Mouse (Mus musculus) C2C12 (cell line): ENCODE data around the gene Abr.

ENCODE experiments used
- FOSL1 ChIP-seq: IDR thresholded peaks from one replicate; pipeline ENCODE4 v1.8.0; 2011; ENCODE audit warnings: mild to moderate bottlenecking, low read length; ENCODE audit not compliant: poor library complexity, insufficient read depth, severe bottlenecking
- USF1 ChIP-seq: IDR thresholded peaks from one replicate; pipeline ENCODE4 v1.6.1; 2011; ENCODE audit warnings: low read depth, mild to moderate bottlenecking, control low read depth, moderate library complexity

DNA sequence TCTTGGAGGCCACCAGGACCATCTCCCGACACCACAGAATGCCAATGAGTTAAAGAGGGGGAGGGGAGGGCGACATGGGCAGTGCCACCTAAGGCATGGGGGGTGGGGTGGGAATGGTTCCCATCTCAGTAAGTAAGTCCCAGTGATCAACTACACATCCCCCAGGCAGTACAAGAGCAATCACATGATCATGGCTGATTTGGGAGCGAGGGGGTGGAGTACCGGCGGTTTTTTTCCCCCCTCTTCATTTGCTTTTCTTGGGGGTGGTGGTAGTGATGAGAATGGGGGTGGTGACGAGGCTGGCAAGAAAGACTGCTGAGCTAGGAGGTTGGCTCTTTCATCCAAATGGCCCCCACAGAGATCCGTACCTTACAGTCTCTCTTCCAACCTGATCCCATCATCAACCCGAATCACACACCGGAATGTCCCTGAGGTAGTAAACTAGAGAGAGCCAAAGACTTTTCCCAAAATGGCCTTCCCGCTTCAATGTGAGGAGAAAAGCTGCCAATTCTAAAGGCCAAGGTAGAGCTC lies 51.8 kb downstream of the Abr start:
- TF ChIP-seq USF1 = no peak
- TF ChIP-seq FOSL1 = no peak
